Comparison of ENCODE assay signal across 8 mouse cellular contexts in genomic region chr8:121874031-121874430, GRCm38 (mm10). TPM values are rescaled to one million over a fixed set of nuclear protein-coding genes. Genes with fewer than 3 reads are reported as not detected.
DNase-seq lines count a peak whose midpoint lies in the region; ATAC-seq and TF ChIP-seq lines count a peak whose summit lies in the region.

No protein-coding gene starts in this region.

- no peak overlapping the region for H3K27ac ChIP-seq in MEL (ENCODE audit: control insufficient read depth, low read depth, low read length)
- peak overlapping the region; percentile 63; the same call in 1 of the 2 replicates for H3K27ac ChIP-seq in embryonic facial prominence, embryonic 15.5 days (replicated peaks)
- H3K27ac ChIP-seq in intestine, embryonic 15.5 days, result no peak overlapping the region
- H3K27ac ChIP-seq in liver, embryonic 15.5 days (replicated peaks), result no peak overlapping the region
- peak overlapping the region; percentile 49; the same call in 1 of the 2 replicates for H3K27ac ChIP-seq in stomach, embryonic 15.5 days

- no peak for TF ChIP-seq EP300 in MEL (IDR thresholded peaks at IDR 0.05; ENCODE audit: low read depth in 1 of 2, low read length in 2 of 2)

- H3K79me2 ChIP-seq in MEL (ENCODE audit: control insufficient read depth, insufficient read depth, low read length, poor library complexity), result no peaks in the 10 kb centered on the region

- H3K4me2 ChIP-seq in embryonic facial prominence, embryonic 15.5 days (replicated peaks), result no peak overlapping the region
- no peak overlapping the region for H3K4me2 ChIP-seq in intestine, embryonic 15.5 days (replicated peaks)
- no peak overlapping the region for H3K4me2 ChIP-seq in liver, embryonic 15.5 days
- no peak overlapping the region for H3K4me2 ChIP-seq in stomach, embryonic 15.5 days

- H3K9me3 ChIP-seq in MEL (replicated peaks; ENCODE audit: insufficient read depth, low read length), result no peaks in the 10 kb centered on the region
- H3K9me3 ChIP-seq in embryonic facial prominence, embryonic 15.5 days (replicated peaks), result no peaks in the 10 kb centered on the region
- H3K9me3 ChIP-seq in intestine, embryonic 15.5 days, result no peaks in the 10 kb centered on the region
- no peaks in the 10 kb centered on the region for H3K9me3 ChIP-seq in liver, embryonic 15.5 days (replicated peaks)
- H3K9me3 ChIP-seq in stomach, embryonic 15.5 days, result no peaks in the 10 kb centered on the region

- H3K4me1 ChIP-seq in MEL (ENCODE audit: control insufficient read depth in 1 of 2, insufficient read depth in 2 of 2, low read length in 2 of 2), result peaks cover 12 to 33% of the 10 kb centered on the region in 2 experiments
- peaks cover 36% of the 10 kb centered on the region for H3K4me1 ChIP-seq in embryonic facial prominence, embryonic 15.5 days
- H3K4me1 ChIP-seq in intestine, embryonic 15.5 days (replicated peaks), result peaks cover 21% of the 10 kb centered on the region
- peaks cover 33% of the 10 kb centered on the region for H3K4me1 ChIP-seq in liver, embryonic 15.5 days (replicated peaks)
- peaks cover 14% of the 10 kb centered on the region for H3K4me1 ChIP-seq in stomach, embryonic 15.5 days

- no peak for TF ChIP-seq POLR2A in MEL (IDR thresholded peaks at IDR 0.05; ENCODE audit: control insufficient read depth in 1 of 2, insufficient read depth in 1 of 2, low read depth in 1 of 2, low read length in 2 of 2, poor library complexity in 1 of 2)

- no peaks in the 10 kb centered on the region for H3K27me3 ChIP-seq in MEL (ENCODE audit: control insufficient read depth in 1 of 2, insufficient read depth in 2 of 2, low read length in 2 of 2)
- no peaks in the 10 kb centered on the region for H3K27me3 ChIP-seq in embryonic facial prominence, embryonic 15.5 days
- H3K27me3 ChIP-seq in intestine, embryonic 15.5 days (replicated peaks), result no peaks in the 10 kb centered on the region
- peaks cover 28% of the 10 kb centered on the region for H3K27me3 ChIP-seq in liver, embryonic 15.5 days
- H3K27me3 ChIP-seq in stomach, embryonic 15.5 days (replicated peaks), result no peaks in the 10 kb centered on the region

- no peak overlapping the region for H3K4me3 ChIP-seq in MEL (ENCODE audit: control insufficient read depth in 1 of 2, insufficient read depth in 1 of 2, low read depth in 2 of 2, low read length in 2 of 2)
- no peak overlapping the region for H3K4me3 ChIP-seq in embryonic facial prominence, embryonic 15.5 days (replicated peaks)
- H3K4me3 ChIP-seq in intestine, embryonic 15.5 days (replicated peaks), result no peak overlapping the region
- H3K4me3 ChIP-seq in liver, embryonic 15.5 days (replicated peaks), result no peak overlapping the region
- H3K4me3 ChIP-seq in stomach, embryonic 15.5 days (replicated peaks), result no peak overlapping the region

- DNase-seq in 416B (ENCODE audit: low read depth), result peak; percentile 61
- no peak for DNase-seq in MEL (ENCODE audit: low read depth, low spot score)
- DNase-seq in layer of hippocampus, postnatal 25 days (ENCODE audit: extremely low spot score in 1 of 2, low spot score in 1 of 2), result no peak
- no peak for DNase-seq in layer of hippocampus, adult 9-11 months

- peak; percentile 45 for TF ChIP-seq RAD21 in MEL (IDR thresholded peaks at IDR 0.05; ENCODE audit: low read depth, low read length)

- peak; percentile 10 to 52 (median 41); a peak in 5 of 6 replicates for TF ChIP-seq CTCF in MEL (IDR thresholded peaks at IDR 0.05 in 2 of 3, conservative IDR thresholded peaks at IDR 0.05 in 1 of 3; ENCODE audit: control insufficient read depth in 1 of 3, insufficient read depth in 1 of 3, low read depth in 2 of 3, low read length in 3 of 3, poor library complexity in 1 of 3, severe bottlenecking in 1 of 3)

- WGBS in embryonic facial prominence, embryonic 15.5 days, result 42% methylated on average over 9 of the region's 9 CpGs
- 49% methylated on average over 9 of the region's 9 CpGs for WGBS in intestine, embryonic 15.5 days
- 49% methylated on average over 9 of the region's 9 CpGs for WGBS in liver, embryonic 15.5 days (ENCODE audit: insufficient replicate concordance)
- 47% methylated on average over 9 of the region's 9 CpGs for WGBS in stomach, embryonic 15.5 days

- peaks cover 0 to 26% of the 10 kb centered on the region in 2 experiments; a peak in 2 of 4 replicates for H3K36me3 ChIP-seq in MEL (ENCODE audit: control insufficient read depth in 1 of 2, insufficient read depth in 2 of 2, low read length in 2 of 2)
- H3K36me3 ChIP-seq in embryonic facial prominence, embryonic 15.5 days, result no peaks in the 10 kb centered on the region
- no peaks in the 10 kb centered on the region for H3K36me3 ChIP-seq in intestine, embryonic 15.5 days
- H3K36me3 ChIP-seq in liver, embryonic 15.5 days (replicated peaks), result no peaks in the 10 kb centered on the region
- H3K36me3 ChIP-seq in stomach, embryonic 15.5 days, result no peaks in the 10 kb centered on the region

- ATAC-seq in embryonic facial prominence, embryonic 15.5 days (ENCODE audit: insufficient number of reproducible peaks, low FRiP score, low TSS enrichment, low read depth), result peak; percentile 25; the same call in 1 of the 2 replicates
- peak; percentile 64 for ATAC-seq in intestine, embryonic 15.5 days
- 0 out of 2 replicates have a peak, but pooled peaks have one; percentile 34 for ATAC-seq in liver, embryonic 15.5 days (ENCODE audit: insufficient read depth)
- ATAC-seq in stomach, embryonic 15.5 days (ENCODE audit: insufficient read depth, low FRiP score, low read depth), result peak; percentile 57

- H3K9ac ChIP-seq in MEL (ENCODE audit: control insufficient read depth, low read depth, low read length, poor library complexity, severe bottlenecking), result no peak overlapping the region
- H3K9ac ChIP-seq in embryonic facial prominence, embryonic 15.5 days, result no peak overlapping the region
- no peak overlapping the region for H3K9ac ChIP-seq in intestine, embryonic 15.5 days
- H3K9ac ChIP-seq in liver, embryonic 15.5 days, result no peak overlapping the region
- no peak overlapping the region for H3K9ac ChIP-seq in stomach, embryonic 15.5 days

TF ChIP-seq in MEL, 35 proteins besides CTCF, POLR2A, EP300 and RAD21:
- peak; percentile 42; the same call in 1 of the 2 replicates for TF ChIP-seq ZC3H11A (IDR thresholded peaks at IDR 0.05; ENCODE audit: low read depth, low read length)
- TF ChIP-seq TCF12 (IDR thresholded peaks at IDR 0.05; ENCODE audit: low read depth, low read length), result no peak
- TF ChIP-seq SMC3 (IDR thresholded peaks at IDR 0.05; ENCODE audit: low read depth, low read length), result peak; percentile 47

RNA-seq across cellular contexts. Expression of gene Slc7a5, which starts 33.5 kb away (rescaled TPM):
- total RNA-seq in MEL (2012; rRNA removed), result 108 and 164 TPM in 2 replicates
- polyA plus RNA-seq in MEL (2012; ENCODE audit: insufficient read depth in 1 of 2, insufficient read length in 2 of 2, low read depth in 1 of 2, low replicate concordance in 2 of 2, missing spikeins in 1 of 2), result 100 to 1,000 TPM in 1 of 2 experiments, 10 to 100 TPM in 1; 55.0 to 263 TPM
- 31.0 and 31.9 TPM in 2 replicates for polyA plus RNA-seq in embryonic facial prominence, embryonic 15.5 days (2015; fragmentation: Nextera tagmentation; extraction: Ambion mirVana)
- polyA plus RNA-seq in intestine, embryonic 15.5 days (2015; fragmentation: Nextera tagmentation; extraction: Ambion mirVana), result 17.9 and 18.1 TPM in 2 replicates
- 38.2 and 42.4 TPM in 2 replicates for polyA plus RNA-seq in liver, embryonic 15.5 days (2015; fragmentation: Nextera tagmentation; extraction: Ambion mirVana)
- 22.7 and 26.6 TPM in 2 replicates for polyA plus RNA-seq in stomach, embryonic 15.5 days (2015; fragmentation: Nextera tagmentation; extraction: Ambion mirVana)
- 10 to 100 TPM; 66.6 to 75.5 TPM for total RNA-seq in layer of hippocampus, postnatal 25 days (2021)

RNA-seq across cellular contexts. Expression of gene Klhdc4, which starts 44.7 kb away (rescaled TPM):
- 49.8 and 53.7 TPM in 2 replicates for total RNA-seq in MEL (2012; rRNA removed)
- polyA plus RNA-seq in MEL (2012; ENCODE audit: insufficient read depth in 1 of 2, insufficient read length in 2 of 2, low read depth in 1 of 2, low replicate concordance in 2 of 2, missing spikeins in 1 of 2), result 10 to 100 TPM in 1 of 2 experiments, not detected in 1; 65.2 TPM
- 31.9 and 34.4 TPM in 2 replicates for polyA plus RNA-seq in embryonic facial prominence, embryonic 15.5 days (2015; fragmentation: Nextera tagmentation; extraction: Ambion mirVana)
- polyA plus RNA-seq in intestine, embryonic 15.5 days (2015; fragmentation: Nextera tagmentation; extraction: Ambion mirVana), result 33.6 and 41.1 TPM in 2 replicates
- 16.8 and 19.9 TPM in 2 replicates for polyA plus RNA-seq in liver, embryonic 15.5 days (2015; fragmentation: Nextera tagmentation; extraction: Ambion mirVana)
- 36.2 and 38.6 TPM in 2 replicates for polyA plus RNA-seq in stomach, embryonic 15.5 days (2015; fragmentation: Nextera tagmentation; extraction: Ambion mirVana)
- 10 to 100 TPM; 24.2 to 31.2 TPM for total RNA-seq in layer of hippocampus, postnatal 25 days (2021)

Comparison
In these comparisons a context has a peak if more than half of its experiments do, and no peak if none do; other contexts are left out.
1. H3K27ac ChIP-seq: peak in embryonic facial prominence, embryonic 15.5 days (single experiment) and stomach, embryonic 15.5 days (single experiment); none in MEL (single experiment), intestine, embryonic 15.5 days (single experiment) and liver, embryonic 15.5 days (single experiment).
2. Peak in every context shown above with its lines, with median percentiles within 50 percentile points of each other: ATAC-seq.